Mouse (Mus musculus) spleen, adult 18-20 months (tissue): ENCODE data around the gene Syngr4.
A peak's percentile ranks its signal among the peaks of the same experiment; 100 is the strongest.
"Not testable (repeated sequence)": the region's sequence is repeated elsewhere in the genome, so short reads cannot be mapped to it uniquely, and the experiment has no call there.

Experiments
- DNase-seq, 2 experiments: peaks; one replicate each; pipeline ENCODE4 v3.0.0; 2022; ENCODE audit warnings: mixed read lengths in 2 of 2

Gene Syngr4

DNA sequence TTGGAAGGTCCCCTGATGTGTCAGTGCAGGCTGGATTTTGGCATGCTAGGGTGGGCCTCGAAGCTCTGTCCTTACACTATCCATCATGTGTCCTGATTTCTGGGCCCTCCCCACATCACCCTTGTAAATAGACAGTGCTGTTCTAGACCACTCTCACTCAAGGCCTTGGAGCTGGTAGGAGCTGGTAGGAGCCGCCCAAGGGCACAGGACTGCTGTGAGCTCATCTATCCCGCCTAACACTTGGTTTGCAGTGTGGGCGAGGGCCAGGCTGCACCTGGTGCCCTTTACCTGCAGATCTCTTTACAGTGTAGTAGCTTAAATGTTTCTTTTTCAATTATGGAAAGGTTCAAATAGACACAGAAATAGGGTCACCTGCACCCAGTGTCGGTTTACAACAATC, 18.5 kb upstream of the Syngr4 start:
- DNase-seq: no peak

GRCm38 (mm10) chr7:45914067-45914466, 17.6 kb upstream of the Syngr4 start:
- no peak for DNase-seq

- no peak for DNase-seq
These were observed 12.6 kb upstream of the Syngr4 start for GRCm38 (mm10) chr7:45909145-45909544.

DNA sequence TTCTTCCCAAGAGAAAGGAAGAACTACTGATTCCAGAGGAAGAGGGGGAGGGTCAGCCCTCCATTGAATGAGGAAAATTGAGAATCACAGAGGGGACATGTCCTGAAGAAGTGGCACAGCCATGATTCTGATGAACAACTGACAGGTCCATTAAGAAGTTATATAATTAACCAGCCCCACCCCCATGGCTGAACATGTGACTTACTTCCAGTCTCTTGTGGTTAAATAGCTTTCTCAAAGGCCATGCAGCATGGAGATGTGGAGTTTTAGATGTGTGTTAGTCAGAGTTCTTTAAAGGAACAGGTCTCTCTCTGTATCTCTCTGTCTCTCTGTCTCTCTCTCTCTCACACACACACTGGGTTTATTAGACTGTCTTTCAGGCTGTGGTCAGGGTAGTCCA, 11.9 kb upstream of the Syngr4 start:
- DNase-seq: no peak

DNA sequence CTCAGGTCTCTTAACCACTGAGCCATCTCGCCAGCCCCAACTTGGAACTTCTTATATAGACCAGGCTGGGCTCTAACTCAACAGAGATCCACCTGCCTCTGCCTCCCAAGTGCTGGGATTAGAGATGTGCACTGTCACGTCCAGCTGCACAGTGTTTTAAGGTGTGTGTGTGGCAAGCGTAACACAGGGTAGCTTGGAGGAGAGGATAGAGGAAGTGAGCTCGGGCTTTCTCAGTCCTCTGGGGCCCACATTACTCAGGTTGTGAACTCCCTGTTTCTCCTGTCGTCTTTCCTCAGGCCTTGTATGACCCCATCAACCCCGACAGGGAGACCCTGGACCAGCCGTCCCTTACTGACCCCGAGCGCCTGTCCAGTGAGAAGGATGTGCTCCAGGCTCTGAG, 10.1 kb upstream of the Syngr4 start:
- no peak for DNase-seq

GRCm38 (mm10) chr7:45902481-45903002, 6.0 kb upstream of the Syngr4 start:
- DNase-seq: no peak

- DNase-seq: no peak
These were observed 5.0 kb upstream of the Syngr4 start for GRCm38 (mm10) chr7:45901562-45901961.

- not testable (repeated sequence) for DNase-seq
These were observed 1.6 kb upstream of the Syngr4 start for GRCm38 (mm10) chr7:45898125-45898524.

DNA sequence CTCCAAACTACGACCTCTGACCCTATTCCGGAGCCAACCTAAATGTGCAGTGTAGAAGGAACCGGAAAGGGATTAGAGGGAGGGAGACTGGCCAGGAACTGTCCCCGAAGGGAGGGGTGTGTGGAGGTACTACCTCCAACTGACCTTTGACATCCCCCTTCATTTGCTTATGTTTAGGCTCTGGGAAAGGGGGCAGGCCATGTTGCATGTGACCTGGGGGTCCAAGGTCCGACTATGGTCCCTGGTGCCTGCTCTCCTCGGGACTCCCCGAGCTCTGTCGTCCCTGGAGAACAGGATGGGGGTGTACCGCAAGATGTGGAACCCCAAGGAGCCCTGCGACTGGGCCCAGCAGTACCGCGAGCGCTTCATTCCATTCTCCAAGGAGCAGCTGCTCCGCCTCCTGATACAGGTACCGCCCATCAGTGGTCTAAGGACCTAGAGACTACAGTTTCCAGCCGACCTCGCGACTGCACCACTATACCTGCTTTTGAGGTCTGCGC, 794 bp upstream of the Syngr4 start:
- peak in 1 of 2 experiments; percentile 53 for DNase-seq

DNA sequence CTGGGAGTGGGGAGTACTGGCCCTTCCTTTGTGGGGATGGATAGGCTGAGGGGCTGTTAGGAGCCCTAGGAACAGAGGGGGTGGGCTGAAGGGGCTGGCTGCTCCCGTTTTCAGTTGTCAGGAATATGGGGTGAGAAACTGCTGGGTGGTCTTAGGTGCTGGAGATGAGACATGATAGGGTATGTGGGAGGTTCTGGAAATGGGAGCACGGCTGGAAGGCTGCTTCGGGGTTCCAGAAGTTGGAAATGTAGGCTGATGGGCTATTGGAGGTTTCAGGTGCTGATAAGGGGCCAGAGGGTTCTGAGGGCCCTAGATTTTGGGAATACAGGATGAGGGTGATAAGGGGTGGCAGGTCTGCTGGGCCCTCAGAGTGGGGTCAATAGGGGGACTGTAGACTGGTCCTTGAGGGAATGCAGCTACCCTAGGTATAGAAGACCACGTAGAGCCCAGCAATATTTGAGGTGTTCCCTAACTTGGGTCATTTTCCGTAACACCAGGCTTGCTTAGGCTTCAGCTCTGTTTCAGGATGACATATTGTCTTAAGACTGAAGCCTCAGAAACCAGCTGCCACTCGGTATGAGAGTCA, 490 bp downstream of the Syngr4 start:
- no peak for DNase-seq

DNA sequence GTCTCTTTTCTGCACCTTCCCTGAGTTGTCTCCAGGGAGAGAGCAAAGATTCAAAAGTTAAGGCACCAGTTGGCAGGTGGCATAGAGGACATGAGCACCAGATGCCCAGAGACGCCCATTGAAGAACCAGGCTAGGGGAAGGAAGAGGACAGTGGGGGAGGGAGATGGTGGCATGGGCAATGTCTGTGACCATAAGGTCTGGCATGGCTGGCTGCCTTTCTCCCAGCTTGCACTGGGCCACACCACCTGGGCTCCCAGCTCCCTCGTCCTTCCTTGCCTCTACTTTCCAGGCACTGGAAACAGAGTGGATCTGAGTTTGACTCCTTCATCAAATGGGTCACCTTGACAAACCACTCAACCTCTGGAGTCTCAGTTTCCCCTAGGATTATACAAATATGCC, 3.9 kb downstream of the Syngr4 start:
- DNase-seq: no peak

- no peak for DNase-seq
These were observed 9.3 kb downstream of the Syngr4 start for GRCm38 (mm10) chr7:45887246-45887645.

DNA sequence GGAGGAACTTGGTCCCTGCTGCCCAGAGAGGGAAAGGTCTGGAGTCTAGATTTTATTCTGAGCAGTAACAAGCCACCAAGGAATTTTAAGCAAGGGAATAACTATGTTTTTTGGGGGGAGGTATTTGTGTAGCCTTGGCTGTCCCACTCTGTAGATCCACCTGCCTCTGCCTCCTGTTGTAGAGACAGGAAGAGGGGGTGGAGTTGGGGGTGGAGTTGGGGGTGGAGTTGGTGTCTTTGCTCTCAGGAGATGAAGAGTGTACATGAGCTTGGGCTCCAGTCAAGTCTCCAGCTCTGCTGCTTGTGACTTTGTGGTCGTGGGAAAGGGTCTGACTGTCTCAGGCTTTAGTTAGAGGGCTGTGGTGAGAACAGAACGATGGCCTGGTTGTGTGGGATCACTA, 15.5 kb downstream of the Syngr4 start:
- no peak for DNase-seq

- DNase-seq: no peak
These were observed 16.0 kb downstream of the Syngr4 start for GRCm38 (mm10) chr7:45880531-45880930.

- not testable (repeated sequence) for DNase-seq
These were observed 18.2 kb downstream of the Syngr4 start, which contains the start of gene Grin2d for GRCm38 (mm10) chr7:45878278-45878677. Grin2d (minus strand) TSS chr7:45878378.

DNA sequence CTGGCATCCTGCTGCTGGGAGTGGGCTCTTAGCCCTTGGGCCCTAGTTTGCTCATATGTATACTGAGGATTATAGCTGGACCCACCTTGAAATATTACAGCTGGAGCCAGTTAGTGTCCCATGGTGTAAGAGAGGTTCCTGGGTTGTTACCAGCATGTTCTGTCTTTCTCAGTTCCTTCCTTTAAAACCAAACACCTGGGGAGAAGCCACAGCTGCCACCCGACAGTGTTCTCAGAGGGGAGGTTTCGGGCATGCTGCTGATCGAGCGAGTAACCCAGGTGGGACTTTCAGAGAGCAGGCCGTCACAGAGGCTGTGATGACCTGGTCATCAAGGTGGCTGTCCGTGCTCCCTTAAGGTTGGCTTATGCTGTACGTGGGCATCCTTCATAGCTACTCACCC, 19.6 kb downstream of the Syngr4 start:
- no peak for DNase-seq

GRCm38 (mm10) chr7:45873061-45873947, 23.2 kb downstream of the Syngr4 start:
- peak; percentile 35 to 60 for DNase-seq

DNA sequence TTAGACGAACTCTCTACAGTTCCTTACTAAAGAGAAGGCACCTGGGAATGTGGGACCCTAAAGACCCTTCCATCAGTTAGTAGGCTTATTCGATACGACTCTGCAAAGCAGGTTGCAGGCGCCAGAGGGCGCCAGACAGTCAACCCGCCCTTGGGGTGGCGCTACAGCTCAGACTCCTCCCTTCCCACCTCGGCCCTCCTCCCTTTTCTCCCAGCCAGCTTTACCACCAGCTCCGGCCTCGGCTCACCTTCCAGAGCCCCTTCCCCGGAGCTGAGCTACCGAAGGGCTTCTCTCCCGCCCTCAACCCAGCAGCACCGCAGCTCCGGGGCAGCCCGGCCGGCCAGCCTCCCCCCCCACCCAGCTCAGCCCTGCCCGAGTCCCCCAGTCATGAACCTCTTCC, 23.9 kb downstream of the Syngr4 start, which contains the start of gene Kdelr1:
Gene Kdelr1, plus strand, starts transcription at position 149 of the 400 bp plus-strand sequence.
- DNase-seq: peak; percentile 79 to 91

DNA sequence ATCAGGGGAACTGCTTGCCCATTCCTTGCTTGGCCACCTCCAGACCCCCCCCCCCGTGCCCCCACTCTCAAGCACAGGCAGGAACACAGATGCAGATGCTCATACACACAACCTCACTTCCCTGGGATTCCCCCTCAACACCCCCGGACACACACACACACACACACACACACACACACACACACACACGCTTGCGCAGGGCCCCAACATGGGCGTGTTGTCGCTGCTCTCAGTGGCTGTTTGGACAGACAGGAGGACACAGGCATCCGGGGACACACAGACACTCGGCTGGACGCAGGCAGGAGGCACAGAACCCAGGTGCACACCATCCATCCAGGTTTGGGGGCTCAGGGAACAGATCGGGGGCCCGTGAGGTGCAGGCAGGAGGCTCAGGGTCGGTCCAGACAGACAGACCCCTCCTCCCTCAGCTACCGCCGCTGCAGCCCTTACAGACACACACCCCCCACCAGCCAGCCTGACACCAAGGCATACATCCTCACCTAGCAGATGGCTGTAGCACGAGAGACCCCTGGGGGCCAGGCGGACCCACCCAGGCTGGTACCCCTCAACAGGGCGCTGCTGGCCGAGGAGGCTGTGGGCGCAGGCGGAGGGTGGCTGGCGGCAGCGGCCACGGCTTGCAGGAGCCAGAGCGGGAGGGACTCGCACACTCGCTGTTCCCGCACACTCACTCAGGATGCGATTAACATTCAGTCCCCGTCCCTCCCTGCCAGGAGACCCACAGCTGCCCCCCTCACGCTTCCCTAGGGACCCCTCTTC, 26.0 kb downstream of the Syngr4 start:
- no peak for DNase-seq

DNA sequence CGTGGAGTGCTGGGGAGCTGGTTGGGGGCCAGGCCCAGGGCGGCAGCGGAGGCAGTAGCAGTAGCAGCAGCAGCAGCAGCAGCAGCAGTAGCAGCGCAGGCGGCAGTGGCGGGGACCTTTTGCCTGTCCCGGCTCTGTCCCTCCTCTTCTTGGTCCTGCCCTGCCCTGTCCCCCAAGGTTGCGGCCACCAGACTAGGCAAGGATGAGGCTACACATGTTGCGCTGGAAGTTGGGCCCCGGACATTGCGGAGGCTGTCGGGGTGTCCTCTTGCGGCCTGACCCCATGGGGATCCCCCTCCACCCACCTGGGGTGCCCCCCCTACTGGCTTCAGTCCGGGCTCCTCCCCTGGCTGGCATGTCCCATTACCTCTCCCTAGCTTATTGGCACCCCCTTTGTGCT, 26.7 kb downstream of the Syngr4 start:
- DNase-seq: peak in 1 of 2 experiments; percentile 34

DNA sequence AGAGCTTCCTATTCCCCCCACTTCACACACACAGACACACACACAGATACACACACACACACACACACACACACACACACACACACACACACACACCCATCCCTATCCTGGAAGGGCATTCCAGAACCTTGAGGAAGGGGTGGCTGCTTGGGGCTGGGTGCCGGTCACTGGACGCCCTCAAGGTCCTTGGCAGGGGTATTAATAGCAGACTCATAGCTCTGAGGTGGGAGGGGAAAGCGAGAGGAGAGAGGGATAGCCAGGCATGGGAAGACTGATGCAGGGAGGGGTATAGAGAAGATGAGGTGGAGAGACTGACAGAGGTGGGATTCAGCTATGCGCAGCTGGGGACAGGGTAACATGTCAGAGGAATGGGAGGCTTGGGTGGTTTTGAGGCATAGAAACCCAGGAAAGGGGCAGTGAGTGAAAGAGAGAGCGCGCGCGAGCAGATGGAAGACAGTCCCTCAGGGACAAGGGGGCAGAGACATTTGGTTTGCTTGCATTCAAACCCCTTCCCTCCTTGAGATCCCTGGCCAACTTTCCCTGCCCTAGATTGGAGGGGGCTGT, 27.3 kb downstream of the Syngr4 start:
- no peak for DNase-seq

GRCm38 (mm10) chr7:45867871-45868270, 28.6 kb downstream of the Syngr4 start:
- no peak for DNase-seq
